Mouse (Mus musculus) CH12.LX (cell line): ENCODE data around the gene Iqschfp. TPM values are rescaled to one million over a fixed set of nuclear protein-coding genes. Genes with fewer than 3 reads are reported as not detected.
A peak's percentile ranks its signal among the peaks of the same experiment; 100 is the strongest.

Experiments
- DNase-seq: peaks from one replicate; pipeline ENCODE4 v3.0.0-alpha.2; 2013; ENCODE audit errors: extremely low read depth
- H3K27ac ChIP-seq: 2 replicates; pipeline ENCODE4 v1.5.1; 2012; ENCODE audit warnings: low read depth, mild to moderate bottlenecking, control low read depth, moderate library complexity; ENCODE audit not compliant: insufficient read depth
- H3K27me3 ChIP-seq: replicated peaks from 2 replicates; pipeline ENCODE3; 2012; ENCODE audit warnings: inconsistent platforms
- H3K36me3 ChIP-seq, 2 experiments: replicated peaks in 1 of 2; 2 replicates each; pipeline versions ENCODE3 to v1.6.1; 2012; ENCODE audit warnings: inconsistent platforms in 1 of 2, low read length in 1 of 2, mild to moderate bottlenecking in 1 of 2, mixed read lengths in 1 of 2, moderate library complexity in 1 of 2; ENCODE audit not compliant: control insufficient read depth in 1 of 2, insufficient read depth in 1 of 2
- H3K4me1 ChIP-seq, 2 experiments: 2 replicates each; pipeline ENCODE4 v1.6.1; 2012; ENCODE audit warnings: inconsistent platforms in 1 of 2, moderate library complexity in 1 of 2; ENCODE audit not compliant: insufficient read depth in 2 of 2, control insufficient read depth in 1 of 2
- H3K4me2 ChIP-seq: 2 replicates; pipeline ENCODE4 v1.6.1; 2012; ENCODE audit warnings: low read depth, mild to moderate bottlenecking, control low read depth; ENCODE audit not compliant: poor library complexity, insufficient read depth, severe bottlenecking
- H3K4me3 ChIP-seq, 3 experiments: fragments of 150-350 bp in 1 of 3; sonication (generic) in 1 of 3; replicated peaks in 1 of 3; 2 replicates each; pipeline versions ENCODE3 to v1.5.1; 2011 to 2012; ENCODE audit warnings: low read depth in 2 of 3, low read length in 2 of 3, mild to moderate bottlenecking in 2 of 3, moderate library complexity in 2 of 3, control low read depth in 1 of 3, improper control_type of control experiment in 1 of 3, inconsistent platforms in 1 of 3, mixed read lengths in 1 of 3; ENCODE audit not compliant: poor library complexity in 1 of 3
- H3K79me2 ChIP-seq: replicated peaks from 2 replicates; pipeline ENCODE4 v1.6.1; 2012; ENCODE audit warnings: mild to moderate bottlenecking, moderate library complexity; ENCODE audit not compliant: control insufficient read depth, poor library complexity, insufficient read depth, severe bottlenecking; ENCODE audit errors: extremely low read depth
- H3K9ac ChIP-seq: 2 replicates; pipeline ENCODE4 v1.6.1; 2012; ENCODE audit warnings: low read depth, mild to moderate bottlenecking, control low read depth, moderate library complexity; ENCODE audit not compliant: insufficient read depth
- H3K9me3 ChIP-seq: replicated peaks from 2 replicates; pipeline ENCODE3; 2012; ENCODE audit warnings: low read length, inconsistent platforms, mixed read lengths
- BHLHE40 ChIP-seq: IDR thresholded peaks from 2 replicates; pipeline ENCODE4 v1.6.1; 2011; ENCODE audit warnings: mild to moderate bottlenecking, low read depth, low read length, improper control_type of control experiment
- CTCF ChIP-seq, 2 experiments: IDR thresholded peaks in 1 of 2; conservative IDR thresholded peaks in 1 of 2; 2 replicates each; pipeline ENCODE4 v1.5.1; 2011 to 2012; ENCODE audit warnings: low read depth in 2 of 2, low read length in 2 of 2, improper control_type of control experiment in 1 of 2, inconsistent platforms in 1 of 2, mild to moderate bottlenecking in 1 of 2, moderate library complexity in 1 of 2
- GABPA ChIP-seq: IDR thresholded peaks from 2 replicates; pipeline ENCODE4 v1.6.1; 2012; ENCODE audit warnings: low read depth, low read length, improper control_type of control experiment, inconsistent platforms; ENCODE audit not compliant: insufficient replicate concordance
- IRF4 ChIP-seq: IDR thresholded peaks from 2 replicates; pipeline ENCODE4 v1.6.1; 2014; ENCODE audit warnings: low read depth, mild to moderate bottlenecking, inconsistent platforms, low read length, improper control_type of control experiment
- MAFK ChIP-seq: IDR thresholded peaks from 2 replicates; pipeline ENCODE4 v1.6.1; 2011; ENCODE audit warnings: low read length, improper control_type of control experiment; ENCODE audit not compliant: insufficient replicate concordance
- MAX ChIP-seq: IDR thresholded peaks from 2 replicates; pipeline ENCODE4 v1.6.1; 2011; ENCODE audit warnings: low read length, improper control_type of control experiment
- MEF2A ChIP-seq: IDR thresholded peaks from 2 replicates; pipeline ENCODE4 v1.6.1; 2014; ENCODE audit warnings: low read depth, mild to moderate bottlenecking, inconsistent platforms, low read length, improper control_type of control experiment, borderline replicate concordance
- RAD21 ChIP-seq: IDR thresholded peaks from 2 replicates; pipeline ENCODE4 v1.6.1; 2011; ENCODE audit warnings: low read depth, mild to moderate bottlenecking, low read length, improper control_type of control experiment, moderate library complexity
- SIN3A ChIP-seq: IDR thresholded peaks from 2 replicates; pipeline ENCODE4 v1.6.1; 2012; ENCODE audit warnings: low read length, improper control_type of control experiment, inconsistent platforms
- SMC3 ChIP-seq: IDR thresholded peaks from 2 replicates; pipeline ENCODE4 v1.6.1; 2011; ENCODE audit warnings: low read depth, low read length, improper control_type of control experiment
- ZC3H11A ChIP-seq: IDR thresholded peaks from 2 replicates; pipeline ENCODE4 v1.6.1; 2012; ENCODE audit warnings: low read depth, mild to moderate bottlenecking, inconsistent platforms, low read length, improper control_type of control experiment
- ZNF384 ChIP-seq: IDR thresholded peaks from 2 replicates; pipeline ENCODE4 v1.6.1; 2012; ENCODE audit warnings: low read depth, low read length, improper control_type of control experiment, inconsistent platforms
- dilution Hi-C: fragments of 300-500 bp; cut with MboI; formaldehyde crosslinking; loops from 2 replicates; pipeline ENCODE4 v1.14.3; 2020; ENCODE audit warnings: low sequenced_read_pairs; ENCODE audit not compliant: extremely low pct_unique_long_range_greater_than_20kb, extremely low pct_ligation_motif_present
- in situ Hi-C: fragments of 300-500 bp; cut with MboI; formaldehyde crosslinking; loops from 3 replicates; pipeline ENCODE4 v1.14.3; 2019; ENCODE audit warnings: low sequenced_read_pairs, low pct_ligation_motif_present, low pct_unique_long_range_greater_than_20kb, mixed read lengths
- polyA plus RNA-seq: library from polyadenylated mRNA; unstranded; fragments of >175 nt; gene quantifications from 2 replicates; pipeline ENCODE4 v1.2.1, GENCODE M21; 2012; ENCODE audit warnings: low read depth; ENCODE audit not compliant: insufficient read length
- total RNA-seq, 2 experiments: library from RNA; depleted of rRNA; stranded (reverse); fragments of 300-350 nt in 1 of 2; fragments of >200 nt in 1 of 2; gene quantifications; 2 replicates each; pipeline ENCODE4 v1.2.3; 2012 to 2014

Gene Iqschfp
- total and polyA plus RNA-seq, 3 experiments = 0.13 to 0.25 TPM; not detected in 1

GRCm38 (mm10) chr3:68045475-68046416, 153.7 kb downstream of the Iqschfp start:
- peak; percentile 67 for DNase-seq
- Histone ChIP-seq H3K9me3 (no peaks in the 10 kb centered on the region), H3K4me3 (no peak overlapping the region)
- TF ChIP-seq MEF2A (no peak), IRF4 (peak; percentile 25; the same call in 1 of the 2 replicates), ZC3H11A (peak; percentile 75), BHLHE40 (no peak), RAD21 (peak; percentile 96), CTCF (conservative IDR thresholded peaks at IDR 0.05 in 1 of 2, IDR thresholded peaks at IDR 0.05 in 1 of 2; ENCODE audit: low read depth in 2 of 2, low read length in 2 of 2) (peak; percentile 65 to 93), ZNF384 (peak; percentile 89), MAFK (peak; percentile 90), SMC3 (peak; percentile 86), MAX (no peak)
- TF ChIP-seq, all 38 proteins: peak for 7
- H3K4me2 ChIP-seq = no peak overlapping the region
- H3K9ac ChIP-seq = no peak overlapping the region
- no peak overlapping the region for H3K27ac ChIP-seq
- H3K27me3 ChIP-seq = no peaks in the 10 kb centered on the region
- dilution Hi-C loops (no loop called here), in situ Hi-C loops (loop anchor here (10.0 kb wide), 1 partner anchor 421 kb away; no protein-coding TSS in a partner anchor)
- peaks cover 0 to 10% of the 10 kb centered on the region in 2 experiments; a peak in 2 of 4 replicates for H3K4me1 ChIP-seq
- H3K79me2 ChIP-seq = no peaks in the 10 kb centered on the region
- no peaks in the 10 kb centered on the region for H3K36me3 ChIP-seq

- in situ Hi-C loops = loop anchor here (25.0 kb wide), 1 partner anchor 659 kb away; no protein-coding TSS in a partner anchor
- Histone ChIP-seq H3K4me1 (peaks cover 0 to 6% of the 10 kb centered on the region in 2 experiments; a peak in 3 of 4 replicates), H3K4me2 (no peak overlapping the region), H3K36me3 (no peaks in the 10 kb centered on the region)
- DNase-seq = peak; percentile 70
- no peak for TF ChIP-seq SIN3A
- TF ChIP-seq GABPA = no peak
- TF ChIP-seq SMC3 = peak; percentile 62
- TF ChIP-seq CTCF (conservative IDR thresholded peaks at IDR 0.05 in 1 of 2, IDR thresholded peaks at IDR 0.05 in 1 of 2; ENCODE audit: low read depth in 2 of 2, low read length in 2 of 2) = peak; percentile 55 to 82; a peak in 3 of 4 replicates
- peak; percentile 73 for TF ChIP-seq RAD21
- TF ChIP-seq, all 38 proteins: peak for 3
- Histone ChIP-seq H3K4me3 (no peak overlapping the region), H3K9me3 (no peaks in the 10 kb centered on the region), H3K9ac (no peak overlapping the region), H3K79me2 (no peaks in the 10 kb centered on the region), H3K27ac (no peak overlapping the region), H3K27me3 (no peaks in the 10 kb centered on the region)
- dilution Hi-C loops = no loop called here
Measured at GRCm38 (mm10) chr3:68053538-68053937, 161.5 kb downstream of the Iqschfp start.
